Mouse (Mus musculus): ENCODE measurements around the gene Hs3st4. TPM values are rescaled to one million over a fixed set of nuclear protein-coding genes. Genes with fewer than 3 reads are reported as not detected.
A peak's percentile ranks its signal among the peaks of the same experiment; 100 is the strongest.

Gene Hs3st4
- polyA plus RNA-seq, 1 experiment = not detected

GRCm38 (mm10) chr7:124359836-124360235, 377.2 kb downstream of the Hs3st4 start:
- no peaks in the 10 kb centered on the region for H3K4me1 ChIP-seq (ENCODE audit: control insufficient read depth, insufficient read depth, low read length)
- WGBS = 66% methylated on average over 4 of the region's 4 CpGs
- no peak overlapping the region for H3K27ac ChIP-seq (ENCODE audit: insufficient read depth, low read depth, low read length)
- no peak overlapping the region for H3K4me3 ChIP-seq (ENCODE audit: insufficient read depth, low read depth, low read length)
- TF ChIP-seq CTCF (conservative IDR thresholded peaks at IDR 0.05; ENCODE audit: insufficient read depth, insufficient read length, low read depth, low read length) = no peak
- TF ChIP-seq POLR2A (IDR thresholded peaks at IDR 0.05; ENCODE audit: low read depth, low read length) = no peak
- no peak for DNase-seq
- no peaks in the 10 kb centered on the region for H3K36me3 ChIP-seq (ENCODE audit: control insufficient read depth, insufficient read depth, low read length)
- H3K27me3 ChIP-seq (replicated peaks; ENCODE audit: control insufficient read depth, insufficient read depth, low read length) = no peaks in the 10 kb centered on the region

- no peak overlapping the region for H3K4me3 ChIP-seq (ENCODE audit: insufficient read depth, low read depth, low read length)
- no peaks in the 10 kb centered on the region for H3K36me3 ChIP-seq (ENCODE audit: control insufficient read depth, insufficient read depth, low read length)
- no peaks in the 10 kb centered on the region; the same call in 1 of the 2 replicates for H3K27me3 ChIP-seq (replicated peaks; ENCODE audit: control insufficient read depth, insufficient read depth, low read length)
- no peaks in the 10 kb centered on the region for H3K4me1 ChIP-seq (ENCODE audit: control insufficient read depth, insufficient read depth, low read length)
- no peak for TF ChIP-seq POLR2A (IDR thresholded peaks at IDR 0.05; ENCODE audit: low read depth, low read length)
- no peak for TF ChIP-seq CTCF (conservative IDR thresholded peaks at IDR 0.05; ENCODE audit: insufficient read depth, insufficient read length, low read depth, low read length)
- no peak overlapping the region for H3K27ac ChIP-seq (ENCODE audit: insufficient read depth, low read depth, low read length)
- WGBS = 60% methylated on average over 1 of the region's 1 CpGs
- no peak for DNase-seq
Observed at GRCm38 (mm10) chr7:124372297-124372696, 389.6 kb downstream of the Hs3st4 start.

GRCm38 (mm10) chr7:124372697-124373096, 390.0 kb downstream of the Hs3st4 start:
- Histone ChIP-seq H3K27ac (ENCODE audit: insufficient read depth, low read depth, low read length) (no peak overlapping the region), H3K27me3 (replicated peaks; ENCODE audit: control insufficient read depth, insufficient read depth, low read length) (no peaks in the 10 kb centered on the region; the same call in 1 of the 2 replicates), H3K4me3 (ENCODE audit: insufficient read depth, low read depth, low read length) (no peak overlapping the region), H3K4me1 (ENCODE audit: control insufficient read depth, insufficient read depth, low read length) (no peaks in the 10 kb centered on the region), H3K36me3 (ENCODE audit: control insufficient read depth, insufficient read depth, low read length) (no peaks in the 10 kb centered on the region)
- no peak for TF ChIP-seq POLR2A (IDR thresholded peaks at IDR 0.05; ENCODE audit: low read depth, low read length)
- TF ChIP-seq CTCF (conservative IDR thresholded peaks at IDR 0.05; ENCODE audit: insufficient read depth, insufficient read length, low read depth, low read length) = no peak
- DNase-seq = no peak
- 86% methylated on average over 2 of the region's 2 CpGs for WGBS

DNA sequence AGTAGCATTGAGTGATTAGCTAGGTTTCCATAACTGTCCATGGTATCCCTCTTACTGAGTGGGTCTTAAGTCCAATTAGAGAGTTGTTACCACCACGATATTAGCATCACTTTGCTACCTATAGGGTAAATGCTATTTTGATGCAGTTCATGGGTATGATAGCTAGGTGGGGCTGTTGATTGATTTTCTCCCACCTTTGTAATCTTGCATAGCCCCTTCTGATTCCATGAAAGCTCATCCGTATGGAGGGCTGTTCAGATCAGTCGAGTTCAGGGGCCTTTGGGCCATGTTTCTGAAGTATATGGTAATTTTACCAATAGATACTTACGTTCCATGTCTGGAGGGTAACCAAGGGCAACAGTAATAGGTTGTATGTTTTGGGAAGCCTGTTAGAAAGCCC, 400.8 kb downstream of the Hs3st4 start:
- H3K4me1 ChIP-seq (ENCODE audit: control insufficient read depth, insufficient read depth, low read length) = no peaks in the 10 kb centered on the region
- WGBS = 30% methylated on average over 4 of the region's 4 CpGs
- TF ChIP-seq POLR2A (IDR thresholded peaks at IDR 0.05; ENCODE audit: low read depth, low read length) (no peak), CTCF (conservative IDR thresholded peaks at IDR 0.05; ENCODE audit: insufficient read depth, insufficient read length, low read depth, low read length) (peak; percentile 24; the same call in 1 of the 2 replicates)
- DNase-seq = peak; percentile 13
- H3K4me3 ChIP-seq (ENCODE audit: insufficient read depth, low read depth, low read length) = no peak overlapping the region
- no peaks in the 10 kb centered on the region for H3K36me3 ChIP-seq (ENCODE audit: control insufficient read depth, insufficient read depth, low read length)
- no peak overlapping the region for H3K27ac ChIP-seq (ENCODE audit: insufficient read depth, low read depth, low read length)
- H3K27me3 ChIP-seq (replicated peaks; ENCODE audit: control insufficient read depth, insufficient read depth, low read length) = 0 out of 2 replicates have a peak, but pooled peaks cover 1% of the 10 kb centered on the region

GRCm38 (mm10) chr7:124399184-124399583, 416.5 kb downstream of the Hs3st4 start:
- H3K4me3 ChIP-seq (ENCODE audit: insufficient read depth, low read depth, low read length) = no peak overlapping the region
- no peak overlapping the region for H3K27ac ChIP-seq (ENCODE audit: insufficient read depth, low read depth, low read length)
- no peaks in the 10 kb centered on the region for H3K36me3 ChIP-seq (ENCODE audit: control insufficient read depth, insufficient read depth, low read length)
- no peak for DNase-seq
- TF ChIP-seq CTCF (conservative IDR thresholded peaks at IDR 0.05; ENCODE audit: insufficient read depth, insufficient read length, low read depth, low read length) (no peak), POLR2A (IDR thresholded peaks at IDR 0.05; ENCODE audit: low read depth, low read length) (no peak)
- no peaks in the 10 kb centered on the region for H3K27me3 ChIP-seq (replicated peaks; ENCODE audit: control insufficient read depth, insufficient read depth, low read length)
- H3K4me1 ChIP-seq (ENCODE audit: control insufficient read depth, insufficient read depth, low read length) = no peaks in the 10 kb centered on the region

GRCm38 (mm10) chr7:124426951-124427350, 444.3 kb downstream of the Hs3st4 start:
- H3K4me1 ChIP-seq (ENCODE audit: control insufficient read depth, insufficient read depth, low read length) = no peaks in the 10 kb centered on the region
- H3K27ac ChIP-seq (ENCODE audit: insufficient read depth, low read depth, low read length) = no peak overlapping the region
- no peaks in the 10 kb centered on the region for H3K27me3 ChIP-seq (replicated peaks; ENCODE audit: control insufficient read depth, insufficient read depth, low read length)
- no peak overlapping the region for H3K4me3 ChIP-seq (ENCODE audit: insufficient read depth, low read depth, low read length)
- no peaks in the 10 kb centered on the region for H3K36me3 ChIP-seq (ENCODE audit: control insufficient read depth, insufficient read depth, low read length)
- no peak for DNase-seq
- no peak for TF ChIP-seq CTCF (conservative IDR thresholded peaks at IDR 0.05; ENCODE audit: insufficient read depth, insufficient read length, low read depth, low read length)
- TF ChIP-seq POLR2A (IDR thresholded peaks at IDR 0.05; ENCODE audit: low read depth, low read length) = no peak
